Mouse (Mus musculus) cerebellum, adult 2 months (tissue): Measurements from ENCODE around the gene Tfeb.

Experiments
- CTCF ChIP-seq: fragments of 200-500 bp; IDR thresholded peaks from 2 replicates; pipeline ENCODE4 v1.5.1; 2011; ENCODE audit warnings: low read depth, mild to moderate bottlenecking, control low read depth, low read length, moderate library complexity, borderline replicate concordance; ENCODE audit not compliant: insufficient read depth
- POLR2A ChIP-seq: fragments of 200-500 bp; IDR thresholded peaks from 2 replicates; pipeline ENCODE4 v1.6.1; 2011; ENCODE audit warnings: low read length, control low read depth, borderline replicate concordance; ENCODE audit not compliant: insufficient read depth

DNA sequence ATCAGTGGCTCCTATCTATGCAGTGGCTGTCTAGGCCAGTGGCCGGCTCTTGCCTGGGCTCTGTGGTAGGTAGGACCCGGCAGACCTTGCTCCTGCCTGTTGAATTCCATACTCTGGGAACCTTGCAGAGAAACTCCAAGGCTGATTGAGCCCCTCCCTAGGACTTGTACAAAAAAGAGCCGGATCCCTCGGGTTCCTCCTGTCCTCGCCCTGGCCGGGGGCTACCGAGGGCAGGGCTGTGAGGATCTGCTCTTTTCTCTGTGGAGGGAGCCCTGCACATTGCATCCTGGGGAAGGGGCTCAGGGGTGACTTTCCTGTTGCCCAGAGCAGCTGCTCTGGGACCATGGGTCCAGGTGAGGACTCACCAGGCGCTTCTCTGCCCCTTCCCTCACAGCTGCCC lies 50.8 kb downstream of the Tfeb start:
- no peak for TF ChIP-seq POLR2A
- TF ChIP-seq CTCF = no peak
